Mouse (Mus musculus): ENCODE measurements around the gene H2-Q2.
"Not testable (repeated sequence)": the region's sequence is repeated elsewhere in the genome, so short reads cannot be mapped to it uniquely, and the experiment has no call there.

DNA sequence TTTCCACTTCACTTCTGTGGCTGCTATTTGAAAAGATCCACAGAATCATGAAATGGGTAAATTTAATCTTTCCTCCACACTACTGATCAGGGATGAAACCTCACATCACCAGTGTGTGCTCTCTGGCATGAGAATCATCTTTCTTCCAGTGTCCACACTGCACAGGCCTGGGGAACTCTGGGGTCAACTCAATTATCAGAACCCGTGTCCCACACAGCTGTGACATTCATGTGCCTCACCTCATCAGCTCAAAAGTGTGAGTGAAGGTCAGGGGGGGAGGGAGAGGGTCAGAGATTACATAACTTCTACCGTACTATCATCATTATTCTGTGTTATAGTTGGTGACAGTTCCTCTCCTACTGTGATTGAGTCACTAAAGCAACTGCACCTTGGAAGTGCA lies 50.6 kb downstream of the H2-Q2 start:
- not testable (repeated sequence) for TF ChIP-seq POLR2A (IDR thresholded peaks at IDR 0.05; ENCODE audit: borderline replicate concordance, extremely low read depth, low read depth, low read length); CTCF (IDR thresholded peaks at IDR 0.05; ENCODE audit: insufficient read depth, low read length)

Measured in lung, adult 2 months (tissue).